Mouse (Mus musculus): ENCODE results near the gene Satb2. TPM values are rescaled to one million over a fixed set of nuclear protein-coding genes. Genes with fewer than 3 reads are reported as not detected.

The Satb2 gene
- polyA plus RNA-seq, 1 experiment from 2014 or later = 0.27 TPM

DNA sequence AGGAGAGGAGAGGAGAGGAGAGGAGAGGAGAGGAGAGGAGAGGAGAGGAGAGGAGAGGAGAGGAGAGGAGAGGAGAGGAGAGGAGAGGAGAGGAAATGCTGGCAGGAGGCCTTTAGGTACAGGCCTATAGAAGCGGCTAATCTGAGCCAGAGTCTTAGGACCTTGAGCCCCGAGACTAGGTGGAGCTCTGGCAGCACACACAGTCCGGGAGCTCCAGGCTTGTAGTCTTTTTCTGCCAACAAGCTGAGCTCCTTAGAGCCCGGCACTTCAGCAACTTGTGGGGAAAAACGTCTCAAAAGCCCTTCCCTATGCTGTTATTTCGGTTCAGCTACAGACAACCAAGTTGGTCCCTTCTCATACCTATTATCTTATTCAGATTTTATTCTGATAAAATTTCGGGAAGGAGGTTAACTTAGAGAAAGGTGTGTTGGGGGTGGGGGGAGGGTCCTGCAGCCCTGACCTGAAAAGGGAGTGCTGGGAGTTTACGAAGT is 4.7 kb upstream of the Satb2 start:
- Histone ChIP-seq H3K4me3 (ENCODE audit: low read depth, low read length) (no peak overlapping the region), H3K27ac (ENCODE audit: low read depth, low read length) (no peak overlapping the region), H3K9ac (ENCODE audit: low read depth, low read length) (no peak overlapping the region), H3K36me3 (ENCODE audit: control insufficient read depth, insufficient read depth, low read length) (no peaks in the 10 kb centered on the region), H3K4me1 (replicated peaks; ENCODE audit: control insufficient read depth, insufficient read depth, low read length) (no peaks in the 10 kb centered on the region), H3K9me3 (ENCODE audit: control insufficient read depth, low read length) (no peaks in the 10 kb centered on the region), H3K27me3 (replicated peaks; ENCODE audit: control insufficient read depth, insufficient read depth, low read length) (peaks cover 81% of the 10 kb centered on the region), H3K4me2 (no peak overlapping the region)
- 4% methylated on average over 8 of the region's 8 CpGs for WGBS
- DNase-seq (ENCODE audit: low spot score) = no peak
- no peak for ATAC-seq (replicated peaks; ENCODE audit: low FRiP score)

DNA sequence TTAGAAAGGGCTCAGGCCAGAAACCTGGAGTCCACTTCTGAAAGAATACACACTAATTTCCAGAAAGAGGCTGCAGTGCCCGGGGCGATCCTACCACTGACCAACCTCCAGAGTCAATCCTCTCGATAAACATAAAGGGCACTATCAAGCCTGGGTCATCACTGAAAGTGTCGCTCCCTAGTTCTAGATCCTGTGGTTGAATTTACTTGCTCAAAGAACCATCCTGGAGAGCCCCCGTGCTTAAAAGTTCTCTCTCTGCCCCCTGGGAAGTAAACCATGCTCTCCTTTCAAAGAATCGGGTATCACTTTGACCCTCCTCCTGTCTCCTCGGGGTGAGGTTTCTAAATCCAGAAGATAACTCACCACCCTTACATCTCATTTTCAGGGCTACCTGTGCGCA is 4.2 kb upstream of the Satb2 start:
- no peaks in the 10 kb centered on the region for H3K9me3 ChIP-seq (ENCODE audit: control insufficient read depth, low read length)
- H3K4me3 ChIP-seq (ENCODE audit: low read depth, low read length) = no peak overlapping the region
- H3K9ac ChIP-seq (ENCODE audit: low read depth, low read length) = no peak overlapping the region
- no peaks in the 10 kb centered on the region for H3K4me1 ChIP-seq (replicated peaks; ENCODE audit: control insufficient read depth, insufficient read depth, low read length)
- 6% methylated on average over 8 of the region's 8 CpGs for WGBS
- DNase-seq (ENCODE audit: low spot score) = no peak
- no peak for ATAC-seq (replicated peaks; ENCODE audit: low FRiP score)
- H3K4me2 ChIP-seq = no peak overlapping the region
- no peak overlapping the region for H3K27ac ChIP-seq (ENCODE audit: low read depth, low read length)
- peaks cover 86% of the 10 kb centered on the region for H3K27me3 ChIP-seq (replicated peaks; ENCODE audit: control insufficient read depth, insufficient read depth, low read length)
- no peaks in the 10 kb centered on the region for H3K36me3 ChIP-seq (ENCODE audit: control insufficient read depth, insufficient read depth, low read length)

DNA sequence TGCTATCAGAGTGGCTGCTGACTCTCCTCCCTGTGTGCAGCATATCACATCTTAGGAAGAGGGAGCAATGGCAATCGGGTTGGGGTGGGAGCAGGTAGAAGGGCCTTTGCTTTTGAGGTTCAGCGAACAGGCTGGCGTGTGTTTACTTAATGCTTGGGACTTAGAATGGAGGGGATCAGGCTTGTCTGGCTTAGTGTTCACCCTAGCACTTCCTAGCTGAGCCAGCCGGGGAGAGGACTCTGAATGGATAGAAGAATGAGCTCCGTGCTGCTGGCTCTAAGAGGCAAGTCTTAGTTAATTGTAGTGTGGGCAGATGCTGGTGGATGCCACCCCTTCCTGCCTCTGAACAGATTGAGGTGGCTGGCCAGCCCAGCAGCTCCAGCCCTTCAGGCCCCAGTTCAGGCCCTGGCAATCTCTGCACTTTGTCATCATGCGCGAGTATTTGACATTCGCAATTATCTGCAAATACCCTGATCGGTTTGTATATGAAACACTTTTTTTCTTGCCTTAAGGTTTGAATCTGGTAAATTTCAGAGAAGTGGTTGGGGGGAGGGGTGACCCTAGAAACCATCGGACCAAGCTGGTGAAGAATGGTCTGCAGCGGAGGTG is 3.6 kb upstream of the Satb2 start:
- no peak overlapping the region for H3K4me2 ChIP-seq
- H3K9ac ChIP-seq (ENCODE audit: low read depth, low read length) = no peak overlapping the region
- H3K9me3 ChIP-seq (ENCODE audit: control insufficient read depth, low read length) = no peaks in the 10 kb centered on the region
- 5% methylated on average over 11 of the region's 11 CpGs for WGBS
- H3K4me1 ChIP-seq (replicated peaks; ENCODE audit: control insufficient read depth, insufficient read depth, low read length) = no peaks in the 10 kb centered on the region
- no peak for DNase-seq (ENCODE audit: low spot score)
- peaks cover 87% of the 10 kb centered on the region for H3K27me3 ChIP-seq (replicated peaks; ENCODE audit: control insufficient read depth, insufficient read depth, low read length)
- no peaks in the 10 kb centered on the region for H3K36me3 ChIP-seq (ENCODE audit: control insufficient read depth, insufficient read depth, low read length)
- no peak overlapping the region for H3K4me3 ChIP-seq (ENCODE audit: low read depth, low read length)
- H3K27ac ChIP-seq (ENCODE audit: low read depth, low read length) = no peak overlapping the region
- no peak for ATAC-seq (replicated peaks; ENCODE audit: low FRiP score)

DNA sequence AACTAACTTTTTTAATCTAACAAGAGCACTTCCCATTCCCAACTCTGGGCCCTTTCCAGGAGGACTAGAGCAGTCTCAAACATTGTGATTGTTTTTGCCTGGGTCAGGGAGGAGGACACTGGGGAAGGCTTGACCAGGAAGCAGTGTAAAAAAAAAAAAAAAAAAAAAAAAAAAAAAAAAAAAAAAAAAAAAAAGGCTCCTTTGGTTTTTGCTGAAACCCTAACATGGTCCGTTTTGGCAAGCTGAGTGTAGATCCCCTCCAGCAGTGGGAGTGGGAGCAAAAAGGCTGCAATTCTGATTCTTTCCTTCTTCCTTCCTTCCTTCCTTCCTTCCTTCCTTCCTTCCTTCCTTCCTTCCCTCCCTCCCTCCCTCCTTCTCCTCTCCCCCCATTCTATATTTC is 3.1 kb upstream of the Satb2 start:
- peaks cover 87% of the 10 kb centered on the region for H3K27me3 ChIP-seq (replicated peaks; ENCODE audit: control insufficient read depth, insufficient read depth, low read length)
- ATAC-seq (replicated peaks; ENCODE audit: low FRiP score) = no peak
- H3K27ac ChIP-seq (ENCODE audit: low read depth, low read length) = no peak overlapping the region
- H3K4me1 ChIP-seq (replicated peaks; ENCODE audit: control insufficient read depth, insufficient read depth, low read length) = no peaks in the 10 kb centered on the region
- H3K4me2 ChIP-seq = no peak overlapping the region
- no peaks in the 10 kb centered on the region for H3K36me3 ChIP-seq (ENCODE audit: control insufficient read depth, insufficient read depth, low read length)
- H3K4me3 ChIP-seq (ENCODE audit: low read depth, low read length) = no peak overlapping the region
- 8% methylated on average over 1 of the region's 1 CpGs for WGBS
- DNase-seq (ENCODE audit: low spot score) = no peak
- H3K9me3 ChIP-seq (ENCODE audit: control insufficient read depth, low read length) = no peaks in the 10 kb centered on the region
- H3K9ac ChIP-seq (ENCODE audit: low read depth, low read length) = no peak overlapping the region

DNA sequence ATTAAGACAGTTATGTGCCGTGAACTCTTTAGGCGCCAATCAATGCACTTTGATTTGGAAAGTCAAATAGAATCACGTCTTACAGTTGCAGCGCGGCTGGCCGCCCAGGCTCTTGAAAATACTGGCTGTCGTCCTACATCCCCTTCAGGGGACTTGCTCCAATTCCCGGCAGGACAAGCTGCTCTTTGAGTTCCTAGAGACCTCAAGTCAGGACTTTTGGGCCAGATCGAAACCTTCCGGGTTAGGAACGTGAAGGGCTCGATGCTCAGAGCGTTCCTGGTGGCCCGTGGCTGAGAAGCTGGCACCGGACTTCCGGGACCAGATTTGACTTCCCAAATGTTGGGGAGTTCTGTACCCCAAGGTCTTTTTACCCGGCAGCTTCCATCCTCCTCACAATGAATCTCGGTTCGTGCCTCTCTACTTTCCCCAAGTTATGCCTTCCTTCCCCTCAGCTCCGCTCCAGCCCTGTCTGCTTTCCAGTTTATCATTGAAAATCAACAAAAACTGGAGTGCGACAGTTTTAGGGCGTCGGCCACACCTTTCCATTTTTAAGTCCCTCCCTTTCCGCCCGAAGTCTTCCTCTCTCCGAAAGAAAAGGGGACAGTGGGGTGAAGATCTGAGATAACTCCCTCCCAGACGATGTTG is 2.3 kb upstream of the Satb2 start:
- Histone ChIP-seq H3K4me1 (replicated peaks; ENCODE audit: control insufficient read depth, insufficient read depth, low read length) (no peaks in the 10 kb centered on the region), H3K9ac (ENCODE audit: low read depth, low read length) (no peak overlapping the region), H3K36me3 (ENCODE audit: control insufficient read depth, insufficient read depth, low read length) (no peaks in the 10 kb centered on the region), H3K9me3 (ENCODE audit: control insufficient read depth, low read length) (no peaks in the 10 kb centered on the region), H3K4me3 (ENCODE audit: low read depth, low read length) (no peak overlapping the region), H3K27me3 (replicated peaks; ENCODE audit: control insufficient read depth, insufficient read depth, low read length) (peaks cover 93% of the 10 kb centered on the region), H3K4me2 (peak overlapping the region; percentile 42), H3K27ac (ENCODE audit: low read depth, low read length) (no peak overlapping the region)
- no peak for DNase-seq (ENCODE audit: low spot score)
- no peak for ATAC-seq (replicated peaks; ENCODE audit: low FRiP score)
- WGBS = 2% methylated on average over 27 of the region's 27 CpGs

DNA sequence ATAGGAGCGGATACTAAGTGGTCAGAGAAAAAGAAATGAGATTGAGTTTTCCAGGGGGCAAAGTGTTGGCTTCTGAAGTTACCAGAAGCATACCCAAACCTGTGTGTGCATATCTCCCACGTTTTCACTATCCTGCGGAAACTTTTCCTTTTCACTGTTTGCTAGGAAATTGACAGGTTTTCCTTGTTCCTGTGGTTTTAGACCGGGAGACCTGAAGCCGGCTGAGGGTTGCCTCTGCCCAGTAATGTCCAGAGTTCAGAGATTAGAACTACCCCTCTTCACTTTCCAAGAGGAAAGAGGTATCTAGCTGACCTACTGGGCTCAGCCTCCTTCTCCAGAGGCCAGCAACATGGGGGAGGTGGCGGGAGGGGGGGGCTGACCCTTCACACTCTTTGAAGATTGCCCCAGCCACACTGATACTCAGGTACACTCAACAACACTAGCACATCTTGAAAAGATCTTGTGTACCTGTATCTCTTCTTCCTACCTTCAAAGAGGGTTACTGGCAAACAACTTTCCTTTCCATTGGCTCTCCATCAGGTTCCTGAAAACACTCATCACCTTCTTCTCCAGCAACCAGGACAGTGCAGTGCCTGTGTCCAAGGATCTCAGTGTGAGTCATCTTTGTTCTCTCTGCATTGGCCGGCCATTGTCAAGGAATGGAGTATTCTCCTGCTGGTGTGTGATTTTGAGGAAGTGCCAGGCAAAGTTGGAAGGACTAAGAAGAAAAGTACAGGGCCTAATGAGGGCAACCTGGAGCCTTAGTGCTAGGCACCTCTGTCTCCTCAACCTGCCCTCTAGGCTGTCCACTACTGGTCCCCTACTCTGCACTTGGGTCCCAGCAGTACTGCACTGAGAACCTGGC is 1.3 kb upstream of the Satb2 start:
- 4% methylated on average over 7 of the region's 7 CpGs for WGBS
- Histone ChIP-seq H3K9ac (ENCODE audit: low read depth, low read length) (no peak overlapping the region), H3K27ac (ENCODE audit: low read depth, low read length) (no peak overlapping the region), H3K4me3 (ENCODE audit: low read depth, low read length) (no peak overlapping the region), H3K27me3 (replicated peaks; ENCODE audit: control insufficient read depth, insufficient read depth, low read length) (peaks cover 93% of the 10 kb centered on the region), H3K9me3 (ENCODE audit: control insufficient read depth, low read length) (no peaks in the 10 kb centered on the region), H3K4me2 (no peak overlapping the region), H3K36me3 (ENCODE audit: control insufficient read depth, insufficient read depth, low read length) (no peaks in the 10 kb centered on the region), H3K4me1 (replicated peaks; ENCODE audit: control insufficient read depth, insufficient read depth, low read length) (no peaks in the 10 kb centered on the region)
- no peak for DNase-seq (ENCODE audit: low spot score)
- ATAC-seq (replicated peaks; ENCODE audit: low FRiP score) = no peak

DNA sequence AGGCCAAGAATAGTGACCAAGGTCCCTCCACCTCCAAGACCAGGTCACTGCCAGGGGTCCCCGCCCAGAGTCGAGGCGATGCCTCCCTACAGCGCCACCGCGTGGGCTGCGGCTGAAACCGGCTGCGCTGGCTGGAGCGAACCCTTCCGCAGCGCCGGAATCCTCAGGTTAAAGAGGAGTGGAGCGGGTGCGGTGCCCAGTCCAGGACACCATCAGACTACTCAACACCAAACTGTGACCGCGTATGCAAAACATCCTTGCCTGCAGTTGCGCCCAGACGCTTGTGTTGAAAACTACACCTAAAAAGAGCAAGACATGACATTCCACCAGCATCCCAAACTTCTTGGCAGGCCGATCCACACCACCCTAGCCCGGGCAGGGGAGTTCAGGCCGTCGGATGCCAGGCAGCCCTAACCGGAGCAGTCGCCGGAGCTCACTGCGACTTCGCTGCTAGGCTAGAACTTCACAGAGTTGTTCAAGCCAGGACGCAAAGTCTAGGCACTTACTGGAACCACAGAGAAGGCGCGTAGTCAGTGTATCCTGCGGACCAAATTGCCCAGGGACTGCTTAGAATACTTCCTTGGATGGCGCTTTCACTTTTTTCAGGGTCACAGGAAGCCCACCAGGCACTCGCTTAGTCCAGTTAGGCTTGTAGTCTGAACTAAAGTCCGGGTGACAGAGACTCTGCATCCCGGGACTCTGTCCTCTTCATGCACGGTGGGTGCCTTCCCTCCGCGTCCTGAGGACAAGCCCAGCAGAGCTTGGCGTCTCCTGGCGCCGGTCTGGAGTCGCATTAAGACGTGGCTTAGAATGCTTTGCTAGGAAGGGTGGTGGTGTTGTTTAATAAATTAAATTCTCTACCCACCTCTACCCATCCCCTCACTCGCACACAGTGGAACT is 999 bp downstream of the Satb2 start:
- H3K4me1 ChIP-seq (replicated peaks; ENCODE audit: control insufficient read depth, insufficient read depth, low read length) = no peaks in the 10 kb centered on the region
- no peak overlapping the region for H3K9ac ChIP-seq (ENCODE audit: low read depth, low read length)
- H3K27me3 ChIP-seq (replicated peaks; ENCODE audit: control insufficient read depth, insufficient read depth, low read length) = peaks cover 85% of the 10 kb centered on the region
- DNase-seq (ENCODE audit: low spot score) = peak; percentile 72
- H3K9me3 ChIP-seq (ENCODE audit: control insufficient read depth, low read length) = no peaks in the 10 kb centered on the region
- 1% methylated on average over 45 of the region's 45 CpGs for WGBS
- H3K4me2 ChIP-seq = peak overlapping the region; percentile 43
- H3K27ac ChIP-seq (ENCODE audit: low read depth, low read length) = no peak overlapping the region
- peak overlapping the region; percentile 2; the same call in 1 of the 2 replicates for H3K4me3 ChIP-seq (ENCODE audit: low read depth, low read length)
- ATAC-seq (replicated peaks; ENCODE audit: low FRiP score) = no peak
- no peaks in the 10 kb centered on the region for H3K36me3 ChIP-seq (ENCODE audit: control insufficient read depth, insufficient read depth, low read length)

DNA sequence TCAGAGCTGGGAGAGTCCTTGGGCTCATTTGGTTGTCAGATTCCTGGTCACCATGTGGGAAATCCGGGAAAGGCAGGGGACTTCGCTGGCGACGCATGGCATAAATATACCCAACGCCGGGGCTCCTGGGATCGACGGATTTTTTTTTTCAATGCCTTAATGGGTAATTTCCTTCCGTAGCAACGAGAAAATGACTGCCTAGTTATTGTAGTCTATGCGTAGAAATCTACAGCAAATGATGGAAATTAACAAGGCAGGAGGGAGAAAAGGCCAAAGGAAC is 1.7 kb downstream of the Satb2 start:
- Histone ChIP-seq H3K4me3 (ENCODE audit: low read depth, low read length) (no peak overlapping the region), H3K9ac (ENCODE audit: low read depth, low read length) (no peak overlapping the region), H3K36me3 (ENCODE audit: control insufficient read depth, insufficient read depth, low read length) (no peaks in the 10 kb centered on the region), H3K4me1 (replicated peaks; ENCODE audit: control insufficient read depth, insufficient read depth, low read length) (0 out of 2 replicates have a peak, but pooled peaks cover 4% of the 10 kb centered on the region), H3K27ac (ENCODE audit: low read depth, low read length) (no peak overlapping the region), H3K27me3 (replicated peaks; ENCODE audit: control insufficient read depth, insufficient read depth, low read length) (peaks cover 85% of the 10 kb centered on the region), H3K4me2 (peak overlapping the region; percentile 43; the same call in 1 of the 2 replicates), H3K9me3 (ENCODE audit: control insufficient read depth, low read length) (no peaks in the 10 kb centered on the region)
- WGBS = 3% methylated on average over 11 of the region's 11 CpGs
- no peak for DNase-seq (ENCODE audit: low spot score)
- ATAC-seq (replicated peaks; ENCODE audit: low FRiP score) = no peak

All from liver, embryonic 11.5 days (tissue).